Mouse (Mus musculus): ENCODE results near the gene She. TPM values are rescaled to one million over a fixed set of nuclear protein-coding genes. Genes with fewer than 3 reads are reported as not detected.

Gene She
- total RNA-seq, 2 experiments from 2014 or later = 3.1 to 3.3 TPM

GRCm38 (mm10) chr3:89874076-89874475 is 42.9 kb downstream of the She start:
- DNase-seq (ENCODE audit: extremely low spot score in 1 of 2, low spot score in 2 of 2) = no peak
- intact Hi-C loops (cut with DNase I) = loop anchor here (5.0 kb wide), 1 partner anchor 38 kb away; the partner anchor contains the start of gene Il6ra

- no peak for DNase-seq (ENCODE audit: extremely low spot score in 1 of 2, low spot score in 2 of 2)
Measured at GRCm38 (mm10) chr3:89875021-89875420, 43.9 kb downstream of the She start.

GRCm38 (mm10) chr3:89875781-89876180 is 44.6 kb downstream of the She start:
- intact Hi-C loops (cut with DNase I) = no loop called here
- DNase-seq (ENCODE audit: extremely low spot score in 1 of 2, low spot score in 2 of 2) = no peak

More at GRCm38 (mm10) chr3:89875021-89875420, 43.9 kb downstream of the She start:
- intact Hi-C loops (cut with DNase I) = no loop called here

GRCm38 (mm10) chr3:89876469-89876868 is 45.3 kb downstream of the She start:
- no peak for DNase-seq (ENCODE audit: extremely low spot score in 1 of 2, low spot score in 2 of 2)
- intact Hi-C loops (cut with DNase I) = no loop called here

GRCm38 (mm10) chr3:89877129-89877528 is 46.0 kb downstream of the She start:
- intact Hi-C loops (cut with DNase I) = no loop called here
- DNase-seq (ENCODE audit: extremely low spot score in 1 of 2, low spot score in 2 of 2) = no peak

- DNase-seq (ENCODE audit: extremely low spot score in 1 of 2, low spot score in 2 of 2) = no peak
- intact Hi-C loops (cut with DNase I) = no loop called here
Measured at GRCm38 (mm10) chr3:89878456-89878855, 47.3 kb downstream of the She start.

GRCm38 (mm10) chr3:89879326-89879725 is 48.2 kb downstream of the She start:
- DNase-seq (ENCODE audit: extremely low spot score in 1 of 2, low spot score in 2 of 2) = no peak
- intact Hi-C loops (cut with DNase I) = no loop called here

- DNase-seq (ENCODE audit: extremely low spot score in 1 of 2, low spot score in 2 of 2) = no peak
- intact Hi-C loops (cut with DNase I) = no loop called here
Measured at GRCm38 (mm10) chr3:89880036-89880851, 49.1 kb downstream of the She start.

GRCm38 (mm10) chr3:89882556-89883181 is 51.5 kb downstream of the She start:
- intact Hi-C loops (cut with DNase I) = no loop called here

GRCm38 (mm10) chr3:89883582-89884041 is 52.4 kb downstream of the She start:
- DNase-seq (ENCODE audit: extremely low spot score in 1 of 2, low spot score in 2 of 2) = no peak
- intact Hi-C loops (cut with DNase I) = no loop called here

More at GRCm38 (mm10) chr3:89882556-89883181, 51.5 kb downstream of the She start:
- no peak for DNase-seq (ENCODE audit: extremely low spot score in 1 of 2, low spot score in 2 of 2)

GRCm38 (mm10) chr3:89885766-89886165 is 54.6 kb downstream of the She start:
- DNase-seq (ENCODE audit: extremely low spot score in 1 of 2, low spot score in 2 of 2) = no peak
- intact Hi-C loops (cut with DNase I) = no loop called here

- intact Hi-C loops (cut with DNase I) = no loop called here
- DNase-seq (ENCODE audit: extremely low spot score in 1 of 2, low spot score in 2 of 2) = no peak
Measured at GRCm38 (mm10) chr3:89887582-89888230, 56.5 kb downstream of the She start.

- intact Hi-C loops (cut with DNase I) = no loop called here
- no peak for DNase-seq (ENCODE audit: extremely low spot score in 1 of 2, low spot score in 2 of 2)
Measured at GRCm38 (mm10) chr3:89889841-89890430, 58.8 kb downstream of the She start.

- no peak for DNase-seq (ENCODE audit: extremely low spot score in 1 of 2, low spot score in 2 of 2)
- intact Hi-C loops (cut with DNase I) = no loop called here
Measured at GRCm38 (mm10) chr3:89891696-89892095, 60.5 kb downstream of the She start.

- intact Hi-C loops (cut with DNase I) = no loop called here
- no peak for DNase-seq (ENCODE audit: extremely low spot score in 1 of 2, low spot score in 2 of 2)
Measured at GRCm38 (mm10) chr3:89892517-89893106, 61.4 kb downstream of the She start.

GRCm38 (mm10) chr3:89896571-89896970 is 65.4 kb downstream of the She start:
- intact Hi-C loops (cut with DNase I) = no loop called here
- peak in 1 of 2 experiments; percentile 56 for DNase-seq (ENCODE audit: extremely low spot score in 1 of 2, low spot score in 2 of 2)

GRCm38 (mm10) chr3:89897204-89897796 is 66.1 kb downstream of the She start:
- intact Hi-C loops (cut with DNase I) = no loop called here
- no peak for DNase-seq (ENCODE audit: extremely low spot score in 1 of 2, low spot score in 2 of 2)

- DNase-seq (ENCODE audit: extremely low spot score in 1 of 2, low spot score in 2 of 2) = no peak
- intact Hi-C loops (cut with DNase I) = no loop called here
Measured at GRCm38 (mm10) chr3:89898011-89898410, 66.8 kb downstream of the She start.

All from left cerebral cortex, postnatal 10 days (tissue).